ENCODE assay signal across 21 mouse cellular contexts in genomic region chr13:42119062-42119461, GRCm38 (mm10).
"Had no signal": no experiment of that assay in that cellular context is flagged by ENCODE, and none has a peak within 500 bp of the region (broad histone marks: within the 10 kb centered on the region; RNA-seq: fewer than 3 reads in every experiment).

No protein-coding gene starts in this region.

- H3K27ac ChIP-seq: kidney, postnatal 0 days; limb, embryonic 12.5 days; limb, embryonic 15.5 days; liver, embryonic 14.5 days; macrophage; midbrain, embryonic 15.5 days; neural tube, embryonic 13.5 days; stomach, embryonic 15.5 days had no signal

- DNase-seq: kidney, adult 9 months; kidney, postnatal 25 days; left cerebral cortex, postnatal 4 days; liver, postnatal 0 days; lung, embryonic 14.5 days; retina, postnatal 1 day; right cerebral cortex, postnatal 25 days; spleen, adult 18-20 months; thymus, postnatal 25 days had no signal

- H3K27me3 ChIP-seq: limb, embryonic 12.5 days; limb, embryonic 15.5 days; midbrain, embryonic 15.5 days; neural tube, embryonic 13.5 days; stomach, embryonic 15.5 days had no signal

- H3K9ac ChIP-seq: limb, embryonic 12.5 days; limb, embryonic 15.5 days; liver, embryonic 14.5 days; liver, postnatal 0 days; lung, embryonic 14.5 days; midbrain, embryonic 15.5 days; neural tube, embryonic 13.5 days; stomach, embryonic 15.5 days had no signal

- H3K4me1 ChIP-seq: midbrain, embryonic 15.5 days; stomach, embryonic 15.5 days had no signal

- H3K36me3 ChIP-seq: limb, embryonic 15.5 days; midbrain, embryonic 15.5 days; stomach, embryonic 15.5 days had no signal

- H3K9me3 ChIP-seq: limb, embryonic 12.5 days; limb, embryonic 15.5 days; midbrain, embryonic 15.5 days; neural tube, embryonic 13.5 days; stomach, embryonic 15.5 days had no signal

- ATAC-seq: liver, postnatal 0 days; lung, postnatal 0 days; midbrain, embryonic 15.5 days had no signal

- H3K4me3 ChIP-seq: limb, embryonic 12.5 days; limb, embryonic 15.5 days; midbrain, embryonic 15.5 days; myocyte; neural tube, embryonic 13.5 days; stomach, embryonic 15.5 days had no signal

- H3K4me2 ChIP-seq: limb, embryonic 12.5 days; limb, embryonic 15.5 days; liver, embryonic 11.5 days; lung, embryonic 14.5 days; midbrain, embryonic 11.5 days; midbrain, embryonic 15.5 days; neural tube, embryonic 13.5 days; stomach, embryonic 15.5 days had no signal
